Mouse (Mus musculus): ENCODE results near the gene Galnt11. TPM values are rescaled to one million over a fixed set of nuclear protein-coding genes. Genes with fewer than 3 reads are reported as not detected.

Gene Galnt11
- polyA plus RNA-seq, 1 experiment from 2014 or later: 10.7 TPM

Other genes with a start within 250 kb of the Galnt11 start
- 3.6 and 3.9 TPM in 2 replicates for gene Prkag2, start 121.3 kb upstream of the Galnt11 start, polyA plus RNA-seq (2015; fragmentation: Nextera tagmentation; extraction: Ambion mirVana)
- gene Galntl5, start 40.4 kb upstream of the Galnt11 start, polyA plus RNA-seq (2015; fragmentation: Nextera tagmentation; extraction: Ambion mirVana): not detected in 2 replicates
- not detected in 2 replicates for gene E130116L18Rik, start 1.2 kb downstream of the Galnt11 start, polyA plus RNA-seq (2015; fragmentation: Nextera tagmentation; extraction: Ambion mirVana)